Comparison of ENCODE assay signal across 7 mouse cellular contexts in the genomic region with DNA sequence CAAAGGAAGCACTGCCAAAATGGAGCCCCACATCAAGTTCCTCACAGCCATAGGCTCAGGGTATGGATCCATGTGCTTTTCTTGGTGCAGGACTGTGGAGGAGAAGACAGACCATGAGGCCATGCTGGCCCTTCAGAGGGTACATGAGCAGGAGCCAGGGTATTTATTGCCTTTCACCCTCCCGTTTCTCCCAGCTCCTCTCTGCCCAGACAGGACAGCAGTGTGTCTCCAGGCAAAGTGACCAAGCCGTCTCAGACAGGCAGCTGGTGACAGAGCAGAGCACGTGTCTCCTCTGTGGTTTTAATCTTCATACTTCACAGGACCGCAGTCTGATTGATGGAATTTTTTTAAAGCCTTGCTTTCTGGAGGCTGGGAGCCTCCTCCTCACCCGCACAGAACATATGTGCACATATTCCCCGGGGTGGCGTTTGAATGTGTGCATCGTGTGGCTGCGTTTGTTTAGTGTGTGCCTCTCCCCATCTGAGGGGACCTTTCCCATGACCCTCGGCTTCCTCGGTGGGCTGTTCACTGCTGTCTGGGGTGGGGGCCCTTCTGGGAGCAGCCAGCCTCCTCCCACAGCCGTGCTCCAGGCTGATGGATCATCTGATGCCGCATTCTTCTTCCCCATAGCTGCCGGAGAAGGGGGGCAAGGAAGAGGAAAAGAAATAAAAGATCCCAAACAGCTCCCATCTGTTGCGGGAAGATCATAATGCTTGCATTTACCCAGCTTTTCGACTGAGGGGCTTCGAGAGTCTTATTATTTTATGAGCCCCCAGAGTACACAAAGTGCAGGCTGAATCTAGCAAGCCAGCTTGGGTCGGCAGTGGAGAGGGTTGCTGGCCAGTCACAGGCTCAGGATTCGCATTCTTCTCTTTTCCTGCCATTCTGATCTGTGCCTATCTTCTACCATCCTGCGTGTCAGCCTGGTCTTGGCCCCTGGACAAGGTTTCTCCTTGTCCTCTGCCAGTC.
DNase-seq lines count a peak whose midpoint lies in the region; ATAC-seq lines count a peak whose summit lies in the region.

No protein-coding gene starts in this region.

- H3K27ac ChIP-seq in forebrain, embryonic 15.5 days (replicated peaks): peak overlapping the region; percentile 32
- H3K27ac ChIP-seq in limb, embryonic 11.5 days (replicated peaks; ENCODE audit: low read depth, low read length): no peak overlapping the region
- peak overlapping the region; percentile 57 for H3K27ac ChIP-seq in stomach, embryonic 15.5 days

- no peak overlapping the region for H3K9ac ChIP-seq in forebrain, embryonic 15.5 days (replicated peaks)
- H3K9ac ChIP-seq in limb, embryonic 11.5 days (ENCODE audit: low read length): 0 out of 2 replicates have a peak overlapping the region, but pooled peaks have one; percentile 9
- H3K9ac ChIP-seq in stomach, embryonic 15.5 days: no peak overlapping the region

- no peaks in the 10 kb centered on the region for H3K9me3 ChIP-seq in forebrain, embryonic 15.5 days
- H3K9me3 ChIP-seq in limb, embryonic 11.5 days (ENCODE audit: control insufficient read depth, low read length): no peaks in the 10 kb centered on the region
- no peaks in the 10 kb centered on the region for H3K9me3 ChIP-seq in stomach, embryonic 15.5 days

- no peaks in the 10 kb centered on the region for H3K36me3 ChIP-seq in forebrain, embryonic 15.5 days
- H3K36me3 ChIP-seq in limb, embryonic 11.5 days (ENCODE audit: control insufficient read depth, insufficient read depth, low read length): no peaks in the 10 kb centered on the region
- H3K36me3 ChIP-seq in stomach, embryonic 15.5 days: no peaks in the 10 kb centered on the region

- 0 out of 2 replicates have a peak, but pooled peaks cover 12% of the 10 kb centered on the region for H3K4me1 ChIP-seq in forebrain, embryonic 15.5 days
- H3K4me1 ChIP-seq in limb, embryonic 11.5 days (ENCODE audit: control insufficient read depth, insufficient read depth, low read length): peaks cover 4% of the 10 kb centered on the region
- H3K4me1 ChIP-seq in stomach, embryonic 15.5 days: peaks cover 13% of the 10 kb centered on the region

- H3K27me3 ChIP-seq in forebrain, embryonic 15.5 days: no peaks in the 10 kb centered on the region
- no peaks in the 10 kb centered on the region for H3K27me3 ChIP-seq in limb, embryonic 11.5 days (ENCODE audit: control insufficient read depth, insufficient read depth, low read length)
- no peaks in the 10 kb centered on the region for H3K27me3 ChIP-seq in stomach, embryonic 15.5 days (replicated peaks)

- peak; percentile 30 to 35 for DNase-seq in right cerebral cortex, adult 2 months (ENCODE audit: low spot score in 2 of 2)
- DNase-seq in right cerebral cortex, postnatal 4 days: no peak
- peak; percentile 34 for DNase-seq in limb, embryonic 11.5 days (ENCODE audit: low spot score)
- no peak for DNase-seq in thymus, postnatal 14 days
- no peak for DNase-seq in urinary bladder, postnatal 25 days (ENCODE audit: low spot score)

- peak overlapping the region; percentile 16 for H3K4me2 ChIP-seq in forebrain, embryonic 15.5 days (replicated peaks)
- peak overlapping the region; percentile 20; the same call in 1 of the 2 replicates for H3K4me2 ChIP-seq in limb, embryonic 11.5 days (ENCODE audit: low read depth, severe bottlenecking)
- peak overlapping the region; percentile 32; the same call in 1 of the 2 replicates for H3K4me2 ChIP-seq in stomach, embryonic 15.5 days

- no peak overlapping the region for H3K4me3 ChIP-seq in forebrain, embryonic 15.5 days
- H3K4me3 ChIP-seq in limb, embryonic 11.5 days (ENCODE audit: low read depth, low read length): no peak overlapping the region
- H3K4me3 ChIP-seq in stomach, embryonic 15.5 days (replicated peaks): peak overlapping the region; percentile 3

- ATAC-seq in forebrain, embryonic 15.5 days (replicated peaks): peak; percentile 73
- ATAC-seq in limb, embryonic 11.5 days (ENCODE audit: insufficient number of reproducible peaks, low FRiP score, low TSS enrichment, low read depth): peak; percentile 59; the same call in 1 of the 2 replicates
- peak; percentile 86 for ATAC-seq in stomach, embryonic 15.5 days (ENCODE audit: insufficient read depth, low FRiP score, low read depth)

- whole genome bisulfite sequencing in forebrain, embryonic 15.5 days: 48% methylated on average over 20 of the region's 20 CpGs
- 31% methylated on average over 20 of the region's 20 CpGs for WGBS in limb, embryonic 11.5 days
- WGBS in stomach, embryonic 15.5 days: 14% methylated on average over 20 of the region's 20 CpGs

Comparison
In these comparisons a context has a peak if more than half of its experiments do, and no peak if none do; other contexts are left out.
1. DNase-seq: peak in right cerebral cortex, adult 2 months (2 of 2) and limb, embryonic 11.5 days (single experiment); none in right cerebral cortex, postnatal 4 days (single experiment), thymus, postnatal 14 days (single experiment) and urinary bladder, postnatal 25 days (single experiment).
2. Peak in every context shown above with its lines, with median percentiles within 50 percentile points of each other: ATAC-seq and H3K4me2 ChIP-seq.